ENCODE assay signal across 15 mouse cellular contexts in the genomic region with DNA sequence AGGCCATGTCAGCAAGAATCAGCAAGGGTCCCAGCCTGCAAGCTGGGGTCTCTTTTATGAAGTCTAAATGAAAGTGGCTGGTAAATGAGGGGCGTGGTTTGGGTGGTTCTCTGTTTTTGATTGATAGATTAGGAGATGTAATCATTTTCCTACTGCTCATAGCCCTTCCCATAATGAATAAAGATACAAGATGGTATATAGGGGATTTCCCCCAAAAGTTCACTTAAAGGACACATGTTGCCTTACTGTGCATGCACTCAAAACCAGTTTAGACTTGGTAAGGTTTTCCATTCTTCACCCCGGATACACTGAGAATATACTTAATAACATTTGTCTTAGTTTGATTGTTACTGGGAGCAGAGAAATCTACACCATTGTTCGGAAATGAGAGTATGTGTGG.
"Had no signal": no experiment of that assay in that cellular context is flagged by ENCODE, and none has a peak within 500 bp of the region (broad histone marks: within the 10 kb centered on the region; RNA-seq: fewer than 3 reads in every experiment).

No protein-coding gene starts in this region.

- H3K4me3 ChIP-seq: midbrain, embryonic 13.5 days; midbrain, embryonic 15.5 days; neural tube, embryonic 12.5 days; stomach, embryonic 15.5 days had no signal

- H3K9me3 ChIP-seq: midbrain, embryonic 13.5 days; midbrain, embryonic 15.5 days; neural tube, embryonic 12.5 days; stomach, embryonic 15.5 days had no signal

- H3K36me3 ChIP-seq: midbrain, embryonic 13.5 days; midbrain, embryonic 15.5 days; neural tube, embryonic 12.5 days; stomach, embryonic 15.5 days had no signal

- DNase-seq: lung, adult 18-20 months; lung, embryonic 14.5 days; lung, postnatal 14 days; lung, postnatal 36 days; right cerebral cortex, postnatal 14 days; thymus, adult 2 months; thymus, postnatal 25 days; thymus, postnatal 4 days had no signal

- ATAC-seq: midbrain, embryonic 13.5 days; midbrain, embryonic 15.5 days had no signal

- H3K4me2 ChIP-seq: lung, embryonic 14.5 days; midbrain, embryonic 11.5 days; midbrain, embryonic 13.5 days; midbrain, embryonic 15.5 days; neural tube, embryonic 12.5 days; stomach, embryonic 15.5 days had no signal

- H3K9ac ChIP-seq: lung, embryonic 14.5 days; midbrain, embryonic 13.5 days; midbrain, embryonic 15.5 days; neural tube, embryonic 12.5 days; stomach, embryonic 15.5 days had no signal

- H3K4me1 ChIP-seq: midbrain, embryonic 15.5 days; stomach, embryonic 15.5 days had no signal

- H3K27me3 ChIP-seq: midbrain, embryonic 13.5 days; midbrain, embryonic 15.5 days; neural tube, embryonic 12.5 days; stomach, embryonic 15.5 days had no signal

- H3K27ac ChIP-seq: macrophage; midbrain, embryonic 13.5 days; midbrain, embryonic 15.5 days; neural tube, embryonic 12.5 days; stomach, embryonic 15.5 days; stomach, postnatal 0 days had no signal
